Mouse (Mus musculus): ENCODE measurements around the gene Utp18. TPM values are rescaled to one million over a fixed set of nuclear protein-coding genes. Genes with fewer than 3 reads are reported as not detected.

Utp18 gene
- polyA plus RNA-seq, 2 experiments from 2014 or later, result 15.5 to 16.5 TPM

- ATAC-seq, result no peak
Observed at GRCm38 (mm10) chr11:93828619-93829326, 56.8 kb downstream of the Utp18 start.

GRCm38 (mm10) chr11:93822261-93822660, 63.3 kb downstream of the Utp18 start:
- ATAC-seq, result no peak

GRCm38 (mm10) chr11:93821533-93821932, 64.0 kb downstream of the Utp18 start:
- ATAC-seq, result no peak

- ATAC-seq, result no peak
Observed at GRCm38 (mm10) chr11:93817966-93818738, 67.4 kb downstream of the Utp18 start.

- no peak for ATAC-seq
Observed at GRCm38 (mm10) chr11:93812955-93813354, 72.6 kb downstream of the Utp18 start.

- no peak for ATAC-seq
Observed at GRCm38 (mm10) chr11:93812125-93812868, 73.3 kb downstream of the Utp18 start.

Other genes with a start within 250 kb of the Utp18 start
- gene Mbtd1, start 86 bp upstream of the Utp18 start, polyA plus RNA-seq (2017; shearing (Covaris generic)), result 10 to 100 TPM; 24.9 to 27.0 TPM
- 100 to 1,000 TPM; 149 to 492 TPM for gene Nme2, start 70.5 kb upstream of the Utp18 start, polyA plus RNA-seq (2017; shearing (Covaris generic))
- 100 to 1,000 TPM in 1 of 2 experiments, 10 to 100 TPM in 1; 19.2 to 305 TPM for gene Gm20390, start 82.5 kb upstream of the Utp18 start, polyA plus RNA-seq (2017; shearing (Covaris generic))
- 100 to 1,000 TPM; 144 to 327 TPM for gene Nme1, start 82.8 kb upstream of the Utp18 start, polyA plus RNA-seq (2017; shearing (Covaris generic))
- 10 to 100 TPM; 17.2 to 18.7 TPM for gene Spag9, start 110.3 kb upstream of the Utp18 start, polyA plus RNA-seq (2017; shearing (Covaris generic))